Mouse (Mus musculus) C2C12 (cell line): Measurements from ENCODE around the gene Pfkp.

Source experiments
- CTCF ChIP-seq: IDR thresholded peaks from one replicate; pipeline ENCODE4 v1.5.1; 2011; ENCODE audit not compliant: control insufficient read depth, insufficient read depth, insufficient read length
- MAX ChIP-seq: IDR thresholded peaks from one replicate; pipeline ENCODE4 v1.6.1; 2011; ENCODE audit warnings: mild to moderate bottlenecking, control low read depth
- MYOG ChIP-seq: IDR thresholded peaks from one replicate; pipeline ENCODE4 v1.6.1; 2011; ENCODE audit not compliant: control insufficient read depth, insufficient read length; ENCODE audit errors: extremely low read depth
- USF1 ChIP-seq: IDR thresholded peaks from one replicate; pipeline ENCODE4 v1.6.1; 2011; ENCODE audit warnings: low read depth, mild to moderate bottlenecking, control low read depth, moderate library complexity

DNA sequence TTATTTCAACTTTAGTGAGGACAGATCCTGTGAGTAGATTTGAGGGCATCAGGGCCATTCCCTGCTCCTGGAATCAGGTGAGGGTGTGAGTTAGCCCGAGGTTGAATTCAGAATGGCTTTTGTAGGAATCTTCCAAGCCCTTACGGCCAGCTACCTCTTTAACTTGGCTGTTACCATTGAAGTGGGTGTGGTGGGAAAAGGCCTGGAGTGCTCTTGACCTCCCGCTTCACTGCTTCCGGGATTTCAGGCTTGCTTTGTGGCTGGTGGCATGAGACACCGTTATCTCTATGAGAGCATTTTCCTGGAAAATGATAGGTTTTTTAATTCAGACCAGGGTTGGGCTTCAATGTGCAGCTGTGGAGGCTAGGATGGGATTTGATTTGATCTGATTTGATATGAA, 83.0 kb downstream of the Pfkp start:
- TF ChIP-seq MAX (no peak), CTCF (no peak), MYOG (no peak), USF1 (no peak)
